Comparison of ENCODE assay signal across 15 mouse cellular contexts in genomic region chr13:60282543-60283251, GRCm38 (mm10).
DNase-seq lines count a peak whose midpoint lies in the region; ATAC-seq and TF ChIP-seq lines count a peak whose summit lies in the region.
"Had no signal": no experiment of that assay in that cellular context is flagged by ENCODE, and none has a peak within 500 bp of the region (broad histone marks: within the 10 kb centered on the region; RNA-seq: fewer than 3 reads in every experiment).

No protein-coding gene starts in this region.

- H3K27me3 ChIP-seq in intestine, embryonic 16.5 days (replicated peaks; ENCODE audit: control insufficient read depth, insufficient read depth, low read length) = no peaks in the 10 kb centered on the region
- no peaks in the 10 kb centered on the region for H3K27me3 ChIP-seq in intestine, postnatal 0 days (replicated peaks; ENCODE audit: control insufficient read depth, insufficient read depth, low read length)
- H3K27me3 ChIP-seq: intestine, embryonic 15.5 days; liver, embryonic 12.5 days had no signal

- H3K9me3 ChIP-seq in intestine, embryonic 16.5 days (ENCODE audit: control insufficient read depth, low read length) = no peaks in the 10 kb centered on the region
- no peaks in the 10 kb centered on the region for H3K9me3 ChIP-seq in intestine, postnatal 0 days (ENCODE audit: control insufficient read depth)
- H3K9me3 ChIP-seq: intestine, embryonic 15.5 days; liver, embryonic 12.5 days had no signal

- H3K4me1 ChIP-seq in intestine, embryonic 16.5 days (ENCODE audit: control insufficient read depth, insufficient read depth, low read length) = peaks cover 14% of the 10 kb centered on the region
- H3K4me1 ChIP-seq in intestine, postnatal 0 days (replicated peaks; ENCODE audit: control insufficient read depth, insufficient read depth, low read length) = peaks cover 3% of the 10 kb centered on the region; the same call in 1 of the 2 replicates

- TF ChIP-seq CTCF in intestine, postnatal 0 days (IDR thresholded peaks at IDR 0.05; ENCODE audit: low read depth) = no peak

- peak; percentile 23 for DNase-seq in embryo, embryonic 10 days (ENCODE audit: low spot score)
- no peak for DNase-seq in embryo, embryonic 10.5 days (ENCODE audit: low spot score)
- DNase-seq in 3T3-L1 (ENCODE audit: low read depth, low spot score) = peak; percentile 66
- peak; percentile 26 for DNase-seq in hindlimb bud, embryonic 11.5 days (ENCODE audit: extremely low spot score, low read depth, low spot score)
- no peak for DNase-seq in layer of hippocampus, adult 8-10 months (ENCODE audit: low spot score in 2 of 2)
- no peak for DNase-seq in layer of hippocampus, postnatal 14 days (ENCODE audit: low spot score in 2 of 2)
- DNase-seq: adrenal gland, postnatal 10 days; cerebellum, postnatal 14 days; heart, postnatal 36 days; thymus, postnatal 4 days had no signal

- no peak for ATAC-seq in intestine, embryonic 16.5 days
- no peak for ATAC-seq in intestine, postnatal 0 days
- ATAC-seq: intestine, embryonic 15.5 days; liver, embryonic 12.5 days; lung, postnatal 0 days had no signal

- H3K27ac ChIP-seq in intestine, embryonic 16.5 days (ENCODE audit: low read length) = peak overlapping the region; percentile 23; the same call in 1 of the 2 replicates
- H3K27ac ChIP-seq in intestine, postnatal 0 days (ENCODE audit: low read depth, low read length) = no peak overlapping the region
- H3K27ac ChIP-seq: intestine, embryonic 15.5 days; liver, embryonic 12.5 days had no signal

- H3K36me3 ChIP-seq in intestine, embryonic 16.5 days (ENCODE audit: control insufficient read depth, insufficient read depth, low read length) = no peaks in the 10 kb centered on the region
- H3K36me3 ChIP-seq in intestine, postnatal 0 days (ENCODE audit: control insufficient read depth, insufficient read depth) = no peaks in the 10 kb centered on the region
- H3K36me3 ChIP-seq: intestine, embryonic 15.5 days; liver, embryonic 12.5 days had no signal

- no peak overlapping the region for H3K4me2 ChIP-seq in intestine, embryonic 16.5 days (ENCODE audit: low read depth, low read length)
- no peak overlapping the region for H3K4me2 ChIP-seq in intestine, postnatal 0 days (replicated peaks; ENCODE audit: low read depth)
- H3K4me2 ChIP-seq: intestine, embryonic 15.5 days; liver, embryonic 12.5 days had no signal

- no peak overlapping the region for H3K9ac ChIP-seq in intestine, embryonic 16.5 days (ENCODE audit: low read depth, low read length)
- no peak overlapping the region for H3K9ac ChIP-seq in intestine, postnatal 0 days (ENCODE audit: low read depth, low read length)
- H3K9ac ChIP-seq: intestine, embryonic 15.5 days; liver, embryonic 12.5 days had no signal

- WGBS in intestine, embryonic 16.5 days = 55% methylated on average over 7 of the region's 7 CpGs
- 71% methylated on average over 7 of the region's 7 CpGs for WGBS in intestine, postnatal 0 days

- H3K4me3 ChIP-seq in intestine, embryonic 16.5 days (ENCODE audit: low read length) = no peak overlapping the region
- no peak overlapping the region for H3K4me3 ChIP-seq in intestine, postnatal 0 days (ENCODE audit: low read depth, low read length)
- H3K4me3 ChIP-seq: intestine, embryonic 15.5 days; liver, embryonic 12.5 days had no signal

Comparison
In these comparisons a context has a peak if more than half of its experiments do, and no peak if none do; other contexts are left out.
1. DNase-seq: peak in embryo, embryonic 10 days (single experiment), 3T3-L1 (single experiment) and hindlimb bud, embryonic 11.5 days (single experiment); none in embryo, embryonic 10.5 days (single experiment), layer of hippocampus, adult 8-10 months (0 of 2) and layer of hippocampus, postnatal 14 days (0 of 2).